Mouse (Mus musculus) MEL (cell line): ENCODE data around the gene Dph3. TPM values are rescaled to one million over a fixed set of nuclear protein-coding genes. Genes with fewer than 3 reads are reported as not detected.

Experiments used
- DNase-seq: peaks from one replicate; pipeline ENCODE4 v3.0.0; 2011; ENCODE audit warnings: low read depth, low spot score
- H3K27ac ChIP-seq: 2 replicates; pipeline ENCODE4 v1.5.1; 2012; ENCODE audit warnings: low read depth, mild to moderate bottlenecking, control low read depth, low read length, moderate library complexity; ENCODE audit not compliant: control insufficient read depth
- H3K27me3 ChIP-seq, 2 experiments: fragments of 150-350 bp in 1 of 2; sonication (generic) in 1 of 2; 2 replicates each; pipeline ENCODE4 v1.6.1; 2012; ENCODE audit warnings: low read length in 2 of 2, mild to moderate bottlenecking in 2 of 2, improper control_type of control experiment in 1 of 2, moderate library complexity in 1 of 2; ENCODE audit not compliant: insufficient read depth in 2 of 2, control insufficient read depth in 1 of 2
- H3K36me3 ChIP-seq, 2 experiments: 2 replicates each; pipeline ENCODE4 v1.6.1; 2012 to 2014; ENCODE audit warnings: low read length in 2 of 2, improper control_type of control experiment in 1 of 2, inconsistent platforms in 1 of 2, mild to moderate bottlenecking in 1 of 2; ENCODE audit not compliant: insufficient read depth in 2 of 2, control insufficient read depth in 1 of 2
- H3K4me1 ChIP-seq, 2 experiments: fragments of 150-350 bp in 1 of 2; sonication (generic) in 1 of 2; 2 replicates each; pipeline ENCODE4 v1.6.1; 2012; ENCODE audit warnings: low read length in 2 of 2, improper control_type of control experiment in 1 of 2, mild to moderate bottlenecking in 1 of 2; ENCODE audit not compliant: insufficient read depth in 2 of 2, control insufficient read depth in 1 of 2
- H3K4me3 ChIP-seq, 2 experiments: fragments of 150-350 bp in 1 of 2; sonication (generic) in 1 of 2; 2 replicates each; pipeline ENCODE4 v1.5.1; 2012; ENCODE audit warnings: low read depth in 2 of 2, low read length in 2 of 2, mild to moderate bottlenecking in 2 of 2, moderate library complexity in 2 of 2, control low read depth in 1 of 2, improper control_type of control experiment in 1 of 2; ENCODE audit not compliant: control insufficient read depth in 1 of 2, insufficient read depth in 1 of 2
- H3K79me2 ChIP-seq: 2 replicates; pipeline ENCODE4 v1.6.1; 2012; ENCODE audit warnings: mild to moderate bottlenecking, low read length, moderate library complexity; ENCODE audit not compliant: control insufficient read depth, poor library complexity, insufficient read depth
- H3K9ac ChIP-seq: 2 replicates; pipeline ENCODE4 v1.6.1; 2012; ENCODE audit warnings: low read depth, mild to moderate bottlenecking, control low read depth, low read length, moderate library complexity; ENCODE audit not compliant: control insufficient read depth, poor library complexity, severe bottlenecking
- H3K9me3 ChIP-seq: fragments of 150-350 bp; sonication (generic); replicated peaks from 2 replicates; pipeline ENCODE4 v1.6.1; 2012; ENCODE audit warnings: mild to moderate bottlenecking, low read length, improper control_type of control experiment, moderate library complexity; ENCODE audit not compliant: insufficient read depth
- BHLHE40 ChIP-seq: IDR thresholded peaks from 2 replicates; pipeline ENCODE4 v1.6.1; 2012; ENCODE audit warnings: low read depth, mild to moderate bottlenecking, inconsistent platforms, low read length, improper control_type of control experiment, borderline replicate concordance
- CTCF ChIP-seq, 3 experiments: IDR thresholded peaks in 2 of 3; conservative IDR thresholded peaks in 1 of 3; 2 replicates each; pipeline ENCODE4 v1.5.1; 2011 to 2012; ENCODE audit warnings: low read length in 3 of 3, low read depth in 2 of 3, mild to moderate bottlenecking in 2 of 3, improper control_type of control experiment in 1 of 3, inconsistent platforms in 1 of 3, mixed read lengths in 1 of 3, moderate library complexity in 1 of 3; ENCODE audit not compliant: control insufficient read depth in 1 of 3, insufficient read depth in 1 of 3, poor library complexity in 1 of 3, severe bottlenecking in 1 of 3
- E2F4 ChIP-seq: IDR thresholded peaks from 2 replicates; pipeline ENCODE4 v1.6.1; 2011; ENCODE audit warnings: low read depth, low read length, improper control_type of control experiment, borderline replicate concordance
- EP300 ChIP-seq, 2 experiments: IDR thresholded peaks; 2 replicates each; pipeline ENCODE4 v1.6.1; 2011; ENCODE audit warnings: improper control_type of control experiment in 2 of 2, low read length in 2 of 2, low read depth in 1 of 2, mild to moderate bottlenecking in 1 of 2
- ETS1 ChIP-seq: IDR thresholded peaks from 2 replicates; pipeline ENCODE4 v1.6.1; 2012; ENCODE audit warnings: low read depth, mild to moderate bottlenecking, inconsistent platforms, low read length, improper control_type of control experiment, moderate library complexity
- GATA1 ChIP-seq: IDR thresholded peaks from 2 replicates; pipeline ENCODE4 v1.6.1; 2011; ENCODE audit warnings: low read depth, low read length, improper control_type of control experiment
- HCFC1 ChIP-seq: IDR thresholded peaks from 2 replicates; pipeline ENCODE4 v1.6.1; 2012; ENCODE audit warnings: low read depth, mild to moderate bottlenecking, inconsistent platforms, low read length, improper control_type of control experiment, moderate library complexity
- KAT2A ChIP-seq: conservative IDR thresholded peaks from 2 replicates; pipeline ENCODE4 v1.6.1; 2012; ENCODE audit warnings: low read depth, low read length, improper control_type of control experiment, inconsistent platforms
- MAFK ChIP-seq: IDR thresholded peaks from 2 replicates; pipeline ENCODE4 v1.6.1; 2011; ENCODE audit warnings: low read depth, mild to moderate bottlenecking, low read length, improper control_type of control experiment, borderline replicate concordance
- MAX ChIP-seq: IDR thresholded peaks from 2 replicates; pipeline ENCODE4 v1.6.1; 2011; ENCODE audit warnings: low read length, improper control_type of control experiment
- MAZ ChIP-seq: IDR thresholded peaks from 2 replicates; pipeline ENCODE4 v1.6.1; 2012; ENCODE audit warnings: low read depth, mild to moderate bottlenecking, inconsistent platforms, low read length, improper control_type of control experiment
- MYC ChIP-seq: IDR thresholded peaks from 2 replicates; pipeline ENCODE4 v1.6.1; 2011; ENCODE audit warnings: low read depth, mild to moderate bottlenecking, low read length, improper control_type of control experiment, moderate library complexity
- NELFE ChIP-seq: IDR thresholded peaks from 2 replicates; pipeline ENCODE4 v1.6.1; 2011; ENCODE audit warnings: low read depth, low read length, improper control_type of control experiment
- RAD21 ChIP-seq: IDR thresholded peaks from 2 replicates; pipeline ENCODE4 v1.6.1; 2011; ENCODE audit warnings: mild to moderate bottlenecking, low read depth, low read length, improper control_type of control experiment
- RCOR1 ChIP-seq: IDR thresholded peaks from 2 replicates; pipeline ENCODE4 v1.6.1; 2012; ENCODE audit warnings: low read depth, mild to moderate bottlenecking, inconsistent platforms, low read length, improper control_type of control experiment
- SIN3A ChIP-seq: IDR thresholded peaks from 2 replicates; pipeline ENCODE4 v1.6.1; 2012; ENCODE audit warnings: low read length, improper control_type of control experiment, inconsistent platforms
- SMC3 ChIP-seq: IDR thresholded peaks from 2 replicates; pipeline ENCODE4 v1.6.1; 2011; ENCODE audit warnings: low read depth, low read length, improper control_type of control experiment
- TAL1 ChIP-seq: IDR thresholded peaks from 2 replicates; pipeline ENCODE4 v1.6.1; 2012; ENCODE audit warnings: mild to moderate bottlenecking, inconsistent platforms, low read length, moderate library complexity, mixed read lengths
- TCF12 ChIP-seq: IDR thresholded peaks from 2 replicates; pipeline ENCODE4 v1.6.1; 2014; ENCODE audit warnings: low read depth, mild to moderate bottlenecking, inconsistent platforms, low read length, improper control_type of control experiment, moderate library complexity
- UBTF ChIP-seq: IDR thresholded peaks from 2 replicates; pipeline ENCODE4 v1.6.1; 2012; ENCODE audit warnings: low read depth, mild to moderate bottlenecking, inconsistent platforms, low read length, improper control_type of control experiment, moderate library complexity, borderline replicate concordance; ENCODE audit not compliant: insufficient read depth
- USF2 ChIP-seq, 2 experiments: IDR thresholded peaks; 2 replicates each; pipeline ENCODE4 v1.6.1; 2011 to 2012; ENCODE audit warnings: improper control_type of control experiment in 2 of 2, low read length in 2 of 2, borderline replicate concordance in 1 of 2, inconsistent platforms in 1 of 2, low read depth in 1 of 2, mild to moderate bottlenecking in 1 of 2; ENCODE audit not compliant: insufficient read depth in 1 of 2
- ZKSCAN1 ChIP-seq: IDR thresholded peaks from 2 replicates; pipeline ENCODE4 v1.6.1; 2012; ENCODE audit warnings: low read depth, mild to moderate bottlenecking, inconsistent platforms, low read length, improper control_type of control experiment, moderate library complexity
- ZMIZ1 ChIP-seq: IDR thresholded peaks from 2 replicates; pipeline ENCODE4 v1.6.1; 2012; ENCODE audit warnings: low read depth, mild to moderate bottlenecking, inconsistent platforms, low read length, improper control_type of control experiment, moderate library complexity
- polyA plus RNA-seq, 2 experiments: library from polyadenylated mRNA; stranded (reverse) in 1 of 2; unstranded in 1 of 2; fragments of >175 nt in 1 of 2; fragments of >200 nt in 1 of 2; gene quantifications; 2 replicates each; pipeline versions ENCODE4 v1.2.1 to v1.2.4; 2012; ENCODE audit warnings: low replicate concordance in 2 of 2, low read depth in 1 of 2; ENCODE audit not compliant: insufficient read length in 2 of 2, insufficient read depth in 1 of 2, missing spikeins in 1 of 2
- total RNA-seq: library from RNA; depleted of rRNA; stranded (reverse); fragments of 300-350 nt; gene quantifications from 2 replicates; pipeline ENCODE4 v1.2.3, GENCODE M21; 2012

Dph3 gene
- total and polyA plus RNA-seq, 3 experiments: 103 to 116 (median 108) TPM

- Histone ChIP-seq H3K4me1 (peaks cover 0 to 11% of the 10 kb centered on the region in 2 experiments; a peak in 2 of 4 replicates), H3K27ac (no peak overlapping the region), H3K4me3 (no peak overlapping the region), H3K79me2 (no peaks in the 10 kb centered on the region), H3K9ac (no peak overlapping the region), H3K36me3 (0 out of 4 replicates have a peak, but pooled peaks cover 0 to 3% of the 10 kb centered on the region in 2 experiments), H3K27me3 (no peaks in the 10 kb centered on the region), H3K9me3 (no peaks in the 10 kb centered on the region)
- peak; percentile 55 for DNase-seq
- no peak for TF ChIP-seq MYC
- TF ChIP-seq RAD21: no peak
- peak; percentile 72 for TF ChIP-seq GATA1
- TF ChIP-seq TCF12: peak; percentile 88
- no peak for TF ChIP-seq MAX
- no peak for TF ChIP-seq NELFE
- no peak for TF ChIP-seq BHLHE40
- TF ChIP-seq KAT2A: no peak
- TF ChIP-seq E2F4: no peak
- no peak for TF ChIP-seq SMC3
- no peak for TF ChIP-seq ZMIZ1
- TF ChIP-seq USF2 (IDR thresholded peaks at IDR 0.05; ENCODE audit: borderline replicate concordance in 1 of 2, insufficient read depth in 1 of 2, low read depth in 1 of 2, low read length in 2 of 2): no peak
- TF ChIP-seq MAZ: no peak
- peak; percentile 72 for TF ChIP-seq TAL1
- TF ChIP-seq HCFC1: no peak
- no peak for TF ChIP-seq MAFK
- TF ChIP-seq ETS1: peak; percentile 40; the same call in 1 of the 2 replicates
- TF ChIP-seq EP300 (IDR thresholded peaks at IDR 0.05; ENCODE audit: low read depth in 1 of 2, low read length in 2 of 2): peak; percentile 26 to 72; a peak in 2 of 4 replicates
- TF ChIP-seq CTCF (IDR thresholded peaks at IDR 0.05 in 2 of 3, conservative IDR thresholded peaks at IDR 0.05 in 1 of 3; ENCODE audit: control insufficient read depth in 1 of 3, insufficient read depth in 1 of 3, low read depth in 2 of 3, low read length in 3 of 3, poor library complexity in 1 of 3, severe bottlenecking in 1 of 3): no peak
- TF ChIP-seq UBTF: no peak
- TF ChIP-seq ZKSCAN1: no peak
- TF ChIP-seq RCOR1: no peak
- TF ChIP-seq SIN3A: no peak
Observed at GRCm38 (mm10) chr14:32037661-32038252, 47.8 kb downstream of the Dph3 start.
